Mouse (Mus musculus): Measurements from ENCODE around the gene Shkbp1. TPM values are rescaled to one million over a fixed set of nuclear protein-coding genes. Genes with fewer than 3 reads are reported as not detected.

Shkbp1 gene
- polyA plus RNA-seq, 1 experiment from 2014 or later = 31.2 TPM

GRCm38 (mm10) chr7:27329981-27330380, 25.8 kb downstream of the Shkbp1 start:
- Histone ChIP-seq H3K4me2 (replicated peaks; ENCODE audit: low read depth, low read length) (peak overlapping the region; percentile 87), H3K4me1 (ENCODE audit: insufficient read depth, low read depth, low read length) (peaks cover 18% of the 10 kb centered on the region), H3K27ac (ENCODE audit: low read length) (peak overlapping the region; percentile 62; the same call in 1 of the 2 replicates), H3K4me3 (ENCODE audit: low read depth, low read length) (peak overlapping the region; percentile 51; the same call in 1 of the 2 replicates), H3K9me3 (ENCODE audit: low read length) (no peaks in the 10 kb centered on the region), H3K9ac (replicated peaks; ENCODE audit: low read depth) (no peak overlapping the region), H3K27me3 (replicated peaks; ENCODE audit: insufficient read depth, low read length) (no peaks in the 10 kb centered on the region), H3K36me3 (ENCODE audit: insufficient read depth, low read length) (no peaks in the 10 kb centered on the region)
- 27% methylated on average over 17 of the region's 17 CpGs for WGBS
- TF ChIP-seq CTCF (IDR thresholded peaks at IDR 0.05) = no peak
- TF ChIP-seq EP300 (IDR thresholded peaks at IDR 0.05) = no peak
- no peak for DNase-seq (ENCODE audit: low spot score)
- no peak for ATAC-seq

- H3K27me3 ChIP-seq (replicated peaks; ENCODE audit: insufficient read depth, low read length) = no peaks in the 10 kb centered on the region
- H3K4me3 ChIP-seq (ENCODE audit: low read depth, low read length) = peak overlapping the region; percentile 12; the same call in 1 of the 2 replicates
- H3K4me1 ChIP-seq (ENCODE audit: insufficient read depth, low read depth, low read length) = peaks cover 18% of the 10 kb centered on the region
- no peaks in the 10 kb centered on the region for H3K36me3 ChIP-seq (ENCODE audit: insufficient read depth, low read length)
- H3K4me2 ChIP-seq (replicated peaks; ENCODE audit: low read depth, low read length) = peak overlapping the region; percentile 87
- TF ChIP-seq CTCF (IDR thresholded peaks at IDR 0.05) (peak; percentile 85), EP300 (IDR thresholded peaks at IDR 0.05) (no peak)
- DNase-seq (ENCODE audit: low spot score) (peak; percentile 87), ATAC-seq (peak; percentile 7; the same call in 1 of the 2 replicates)
- no peaks in the 10 kb centered on the region for H3K9me3 ChIP-seq (ENCODE audit: low read length)
- H3K9ac ChIP-seq (replicated peaks; ENCODE audit: low read depth) = no peak overlapping the region
- no peak overlapping the region for H3K27ac ChIP-seq (ENCODE audit: low read length)
- WGBS = 6% methylated on average over 45 of the region's 45 CpGs
These were observed 26.4 kb downstream of the Shkbp1 start for GRCm38 (mm10) chr7:27329326-27329947.

GRCm38 (mm10) chr7:27328648-27329047, 27.2 kb downstream of the Shkbp1 start:
- no peak overlapping the region for H3K9ac ChIP-seq (replicated peaks; ENCODE audit: low read depth)
- DNase-seq (ENCODE audit: low spot score) = no peak
- no peak for ATAC-seq
- H3K27me3 ChIP-seq (replicated peaks; ENCODE audit: insufficient read depth, low read length) = no peaks in the 10 kb centered on the region
- no peaks in the 10 kb centered on the region for H3K36me3 ChIP-seq (ENCODE audit: insufficient read depth, low read length)
- no peaks in the 10 kb centered on the region for H3K9me3 ChIP-seq (ENCODE audit: low read length)
- WGBS = 31% methylated on average over 16 of the region's 16 CpGs
- no peak overlapping the region for H3K27ac ChIP-seq (ENCODE audit: low read length)
- H3K4me1 ChIP-seq (ENCODE audit: insufficient read depth, low read depth, low read length) = peaks cover 18% of the 10 kb centered on the region
- TF ChIP-seq CTCF (IDR thresholded peaks at IDR 0.05) (no peak; the same call in 1 of the 2 replicates), EP300 (IDR thresholded peaks at IDR 0.05) (no peak)
- H3K4me2 ChIP-seq (replicated peaks; ENCODE audit: low read depth, low read length) = no peak overlapping the region
- H3K4me3 ChIP-seq (ENCODE audit: low read depth, low read length) = no peak overlapping the region

- no peak for DNase-seq (ENCODE audit: low spot score)
- Histone ChIP-seq H3K27ac (ENCODE audit: low read length) (no peak overlapping the region), H3K9ac (replicated peaks; ENCODE audit: low read depth) (no peak overlapping the region), H3K27me3 (replicated peaks; ENCODE audit: insufficient read depth, low read length) (no peaks in the 10 kb centered on the region), H3K4me3 (ENCODE audit: low read depth, low read length) (no peak overlapping the region), H3K4me1 (ENCODE audit: insufficient read depth, low read depth, low read length) (peaks cover 18% of the 10 kb centered on the region), H3K36me3 (ENCODE audit: insufficient read depth, low read length) (no peaks in the 10 kb centered on the region), H3K9me3 (ENCODE audit: low read length) (no peaks in the 10 kb centered on the region), H3K4me2 (replicated peaks; ENCODE audit: low read depth, low read length) (no peak overlapping the region)
- no peak for ATAC-seq
- 78% methylated on average over 11 of the region's 11 CpGs for WGBS
- TF ChIP-seq CTCF (IDR thresholded peaks at IDR 0.05) (no peak), EP300 (IDR thresholded peaks at IDR 0.05) (no peak)
These were observed 27.7 kb downstream of the Shkbp1 start for GRCm38 (mm10) chr7:27328161-27328560.

- ATAC-seq (no peak), DNase-seq (ENCODE audit: low spot score) (no peak)
- no peak for TF ChIP-seq CTCF (IDR thresholded peaks at IDR 0.05)
- no peak for TF ChIP-seq EP300 (IDR thresholded peaks at IDR 0.05)
- H3K4me2 ChIP-seq (replicated peaks; ENCODE audit: low read depth, low read length) = no peak overlapping the region
- H3K36me3 ChIP-seq (ENCODE audit: insufficient read depth, low read length) = no peaks in the 10 kb centered on the region
- WGBS = 95% methylated on average over 8 of the region's 8 CpGs
- no peak overlapping the region for H3K27ac ChIP-seq (ENCODE audit: low read length)
- H3K9ac ChIP-seq (replicated peaks; ENCODE audit: low read depth) = no peak overlapping the region
- H3K9me3 ChIP-seq (ENCODE audit: low read length) = no peaks in the 10 kb centered on the region
- H3K4me3 ChIP-seq (ENCODE audit: low read depth, low read length) = no peak overlapping the region
- H3K4me1 ChIP-seq (ENCODE audit: insufficient read depth, low read depth, low read length) = peaks cover 18% of the 10 kb centered on the region
- no peaks in the 10 kb centered on the region for H3K27me3 ChIP-seq (replicated peaks; ENCODE audit: insufficient read depth, low read length)
These were observed 28.3 kb downstream of the Shkbp1 start for GRCm38 (mm10) chr7:27327500-27327899.

- Histone ChIP-seq H3K27me3 (replicated peaks; ENCODE audit: insufficient read depth, low read length) (no peaks in the 10 kb centered on the region), H3K9ac (replicated peaks; ENCODE audit: low read depth) (peak overlapping the region; percentile 13; the same call in 1 of the 2 replicates), H3K4me1 (ENCODE audit: insufficient read depth, low read depth, low read length) (peaks cover 12% of the 10 kb centered on the region), H3K4me3 (ENCODE audit: low read depth, low read length) (0 out of 2 replicates have a peak overlapping the region, but pooled peaks have one; percentile 21), H3K9me3 (ENCODE audit: low read length) (no peaks in the 10 kb centered on the region), H3K27ac (ENCODE audit: low read length) (0 out of 2 replicates have a peak overlapping the region, but pooled peaks have one; percentile 3), H3K36me3 (ENCODE audit: insufficient read depth, low read length) (no peaks in the 10 kb centered on the region), H3K4me2 (replicated peaks; ENCODE audit: low read depth, low read length) (peak overlapping the region; percentile 51)
- no peak for DNase-seq (ENCODE audit: low spot score)
- ATAC-seq = no peak
- WGBS = 58% methylated on average over 34 of the region's 34 CpGs
- TF ChIP-seq EP300 (IDR thresholded peaks at IDR 0.05) (no peak), CTCF (IDR thresholded peaks at IDR 0.05) (no peak)
These were observed 29.5 kb downstream of the Shkbp1 start for GRCm38 (mm10) chr7:27326101-27326880.
